Mouse (Mus musculus) kidney, adult 10 weeks (tissue): ENCODE measurements around the gene Hddc2. TPM values are rescaled to one million over a fixed set of nuclear protein-coding genes. Genes with fewer than 3 reads are reported as not detected.

Source experiments
- polyA plus RNA-seq: library from polyadenylated mRNA; stranded (reverse); fragments of 350-450 nt; fragmentation: Illumina TruSeq; extraction: RNeasy Lipid Tissue Mini Kit (QIAGEN cat#74804); gene quantifications from one replicate; pipeline ENCODE4 v1.2.3, GENCODE M21; 2014; ENCODE audit warnings: low read depth, low replicate concordance

Gene Hddc2
- 13.9 TPM for polyA plus RNA-seq

DNA sequence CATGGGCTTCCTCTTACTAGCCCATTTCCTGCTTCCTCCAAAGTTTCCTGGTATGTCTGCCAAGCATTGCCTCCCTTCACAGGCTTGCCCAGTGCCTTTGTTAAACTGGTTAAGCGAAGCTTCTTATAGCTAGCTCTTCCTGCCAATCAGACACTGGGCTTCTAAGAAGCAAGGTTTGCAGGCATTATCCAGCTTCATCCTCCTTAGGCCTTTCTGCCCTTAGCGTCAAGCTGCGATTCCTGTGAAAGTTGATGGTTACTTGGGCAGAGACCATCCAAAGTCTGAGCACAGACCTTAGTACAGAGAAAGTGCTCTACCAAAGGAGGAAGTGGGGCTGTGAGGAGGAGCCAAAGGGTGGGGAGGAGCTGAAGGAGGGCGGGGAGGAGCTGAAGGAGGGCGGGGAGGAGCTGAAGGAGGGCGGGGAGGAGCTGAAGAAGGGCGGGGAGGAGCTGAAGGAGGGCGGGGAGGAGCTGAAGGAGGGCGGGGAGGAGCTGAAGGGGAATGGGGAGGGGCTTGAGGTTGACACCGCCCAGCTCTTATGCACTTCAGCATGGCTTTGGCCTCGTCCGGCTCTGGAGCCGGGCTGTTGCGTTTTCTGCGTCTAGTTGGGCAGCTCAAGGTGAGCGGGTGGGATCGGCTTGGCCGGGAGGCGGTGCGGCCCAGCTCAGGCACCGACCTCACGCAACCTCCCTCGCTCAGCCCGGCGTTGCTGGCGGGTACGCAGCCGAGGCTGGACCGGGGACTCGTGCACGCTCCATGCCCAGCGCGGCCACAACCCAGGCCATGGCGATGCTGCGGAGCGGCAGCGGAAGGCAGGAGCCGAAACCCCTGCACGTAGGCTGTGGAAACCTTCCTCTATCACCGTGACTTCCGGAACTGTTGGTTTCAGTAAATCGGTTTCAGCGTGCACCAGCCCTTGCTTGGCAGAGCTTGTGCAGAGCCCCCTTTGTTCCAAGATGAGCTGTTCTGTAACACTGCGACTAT is at the start of gene Hddc2:
Hddc2 (plus strand) TSS at position 519 of the 984 bp plus-strand sequence.

Other genes starting within 250 kb of the Hddc2 start
- 29.8 TPM for gene Tpd52l1, start 132.6 kb downstream of the Hddc2 start, polyA plus RNA-seq